Mouse (Mus musculus) embryonic stem cell, embryonic (primary cell): Measurements from ENCODE around the gene B430306N03Rik.

Experiments used
- CTCF ChIA-PET, 4 experiments: fragments of 300-600 bp in 2 of 4; fragments of 350-600 bp in 2 of 4; sonication (Branson Sonifier 250); formaldehyde crosslinking; loops; one replicate each; lab custom pipeline; 2022; ENCODE audit warnings: inconsistent platforms in 2 of 4; lab: Charles Lee
- POLR2A ChIA-PET, 4 experiments: fragments of 300-600 bp in 2 of 4; fragments of 350-600 bp in 2 of 4; sonication (Branson Sonifier 250); formaldehyde crosslinking; loops; one replicate each; lab custom pipeline; 2022; ENCODE audit warnings: antibody characterized with exemption in 4 of 4, inconsistent platforms in 1 of 4; lab: Charles Lee

Gene B430306N03Rik

DNA sequence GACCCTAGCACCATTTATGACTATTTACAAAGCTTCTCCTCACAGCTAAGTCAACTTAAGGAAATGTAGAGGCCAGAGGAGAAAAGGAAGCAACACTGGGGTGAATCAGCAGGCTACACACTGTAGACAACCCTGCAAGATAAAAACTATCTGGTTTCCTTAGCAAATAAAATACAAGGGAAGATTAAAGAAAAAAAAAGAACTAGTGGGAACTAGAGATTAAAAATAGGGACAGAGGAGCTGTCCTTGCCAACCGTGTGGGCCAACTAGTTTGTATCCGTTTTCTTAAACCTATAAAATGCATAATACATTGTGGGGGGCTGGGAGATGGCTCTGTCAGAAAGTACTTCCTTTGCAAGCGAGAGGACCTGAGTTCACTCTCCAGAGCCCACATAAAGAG, 26.0 kb downstream of the B430306N03Rik start:
- ChIA-PET POLR2A (interaction anchor here in 2 of 4 experiments (0.5 to 1.1 kb wide), 2 partner anchors 19 to 79 kb away, joined by 3 read pairs; no protein-coding TSS in a partner anchor), CTCF (interaction anchor here in 1 of 4 experiments (0.6 kb wide), 1 partner anchor 14 kb away, joined by 3 read pairs; no protein-coding TSS in a partner anchor)

GRCm38 (mm10) chr17:48343065-48343464, 27.1 kb downstream of the B430306N03Rik start:
- CTCF ChIA-PET, result no interaction called here
- POLR2A ChIA-PET, result interaction anchor here in 1 of 4 experiments (1.1 kb wide), 1 partner anchor 20 kb away, joined by 3 read pairs; no protein-coding TSS in a partner anchor

DNA sequence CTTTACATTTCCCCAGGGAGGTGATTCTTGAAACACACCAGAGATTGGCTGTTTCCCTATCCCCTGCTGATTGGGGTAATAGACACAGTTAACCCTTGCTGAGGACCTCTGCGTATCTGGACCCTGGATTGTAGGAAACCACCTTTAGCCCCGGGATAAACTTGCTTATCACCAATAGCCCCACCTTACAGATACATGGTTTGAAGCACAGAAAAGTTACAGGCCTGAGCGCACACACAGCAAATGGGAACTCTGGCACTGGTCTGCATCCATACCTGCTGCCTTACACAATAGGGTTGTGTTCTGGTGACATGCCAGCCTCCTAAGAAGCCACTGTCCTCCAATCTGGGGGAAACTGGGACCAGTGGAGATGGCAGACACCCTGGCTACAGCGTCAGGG, 29.9 kb downstream of the B430306N03Rik start:
- ChIA-PET POLR2A (no interaction called here), CTCF (interaction anchor here in 2 of 4 experiments (0.6 to 1.3 kb wide), 3 partner anchors 9 to 348 kb away, joined by 3 read pairs; no protein-coding TSS in a partner anchor)

DNA sequence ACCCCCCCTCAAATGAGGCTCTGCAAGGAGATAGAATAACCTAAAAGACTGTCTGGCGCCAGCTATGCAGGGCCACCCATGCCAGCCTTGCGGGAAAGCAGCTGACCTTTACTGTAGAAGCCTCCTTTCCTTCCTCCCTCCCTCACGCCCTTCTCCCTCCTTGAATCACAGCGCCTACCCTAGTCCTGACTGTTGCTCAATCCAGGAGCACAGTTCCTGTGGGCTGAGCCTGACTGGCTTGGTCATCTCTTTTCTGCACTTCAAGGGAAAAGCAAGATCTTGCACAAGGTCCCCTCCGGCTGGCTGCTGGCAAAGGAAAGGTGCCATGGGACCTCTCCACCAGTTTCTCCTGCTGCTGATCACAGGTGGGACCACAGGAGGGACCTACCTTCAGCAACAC, 30.3 kb downstream of the B430306N03Rik start, which contains the start of gene Trem2:
Gene Trem2 (plus strand): TSS at position 171 of the 400 bp plus-strand sequence.
- ChIA-PET POLR2A (no interaction called here), CTCF (interaction anchor here in 2 of 4 experiments (0.6 to 1.3 kb wide), 3 partner anchors 9 to 348 kb away, joined by 3 read pairs; no protein-coding TSS in a partner anchor)

DNA sequence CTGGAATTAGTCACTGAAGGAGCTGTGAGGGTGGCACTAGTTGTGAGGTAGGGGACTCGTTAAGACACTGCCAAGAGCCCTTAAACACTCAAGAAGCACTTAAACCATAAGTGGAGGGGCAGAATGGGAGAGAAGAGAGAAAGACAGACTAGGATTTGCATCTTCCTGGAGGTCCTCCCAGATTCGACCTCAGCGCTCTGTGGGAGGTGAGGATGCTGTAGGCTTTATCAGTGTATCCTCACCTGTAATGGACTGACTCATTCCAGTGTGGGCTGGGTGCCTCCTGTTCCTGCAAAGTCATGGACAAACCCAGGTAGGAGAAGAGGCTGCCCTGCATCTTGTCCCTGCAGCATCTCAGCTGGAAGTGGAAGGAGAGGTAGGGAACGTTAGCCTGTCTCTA, 30.9 kb downstream of the B430306N03Rik start:
- ChIA-PET CTCF (interaction anchor here in 1 of 4 experiments (0.6 kb wide), 1 partner anchor 584 kb away, joined by 3 read pairs; no protein-coding TSS in a partner anchor), POLR2A (no interaction called here)

DNA sequence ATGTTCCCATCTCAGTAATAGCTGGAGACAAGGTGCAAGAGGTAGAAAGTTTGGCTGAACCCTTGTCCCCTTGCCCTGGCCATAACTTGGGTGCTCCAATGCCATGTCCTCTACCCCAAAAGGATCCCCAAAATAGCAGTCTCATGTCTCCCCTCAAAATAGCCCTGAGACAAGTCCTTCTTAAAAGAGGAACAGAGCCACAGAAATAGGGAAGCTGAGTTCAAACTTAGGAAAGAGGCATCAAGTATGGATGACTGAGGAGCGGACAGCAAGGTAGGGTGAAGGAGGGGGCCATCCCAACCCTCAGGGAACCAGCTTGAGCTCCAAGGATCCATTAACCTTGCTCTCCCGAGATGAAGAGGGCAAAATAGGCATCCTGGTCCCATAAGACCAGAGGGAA, 31.3 kb downstream of the B430306N03Rik start:
- ChIA-PET POLR2A (interaction anchor here in 1 of 4 experiments (0.6 kb wide), 1 partner anchor 46 kb away, joined by 3 read pairs; no protein-coding TSS in a partner anchor), CTCF (interaction anchor here in 1 of 4 experiments (0.6 kb wide), 1 partner anchor 584 kb away, joined by 3 read pairs; no protein-coding TSS in a partner anchor)

DNA sequence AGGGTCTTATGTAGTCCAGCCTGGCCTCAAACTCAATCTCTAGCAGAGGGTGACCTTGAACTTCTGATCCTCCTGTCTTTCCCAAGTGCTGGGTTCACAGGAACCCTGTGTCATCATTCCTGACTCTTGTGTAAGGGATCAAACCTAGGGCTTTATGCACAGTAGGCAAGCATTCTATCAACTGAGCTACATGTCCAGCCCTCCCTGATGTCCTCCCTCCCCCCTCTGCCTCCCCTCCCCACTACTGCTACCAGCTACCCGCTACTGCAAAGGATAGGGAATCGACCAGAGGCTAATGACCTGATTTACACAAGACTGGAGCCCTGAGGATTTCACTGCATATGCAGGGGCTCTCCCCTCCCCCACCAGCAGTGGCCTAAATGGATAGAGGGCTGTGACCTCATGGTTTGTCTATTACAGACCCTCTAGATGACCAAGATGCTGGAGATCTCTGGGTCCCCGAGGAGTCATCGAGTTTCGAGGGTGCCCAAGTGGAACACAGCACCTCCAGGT, 34.8 kb downstream of the B430306N03Rik start:
- ChIA-PET POLR2A (interaction anchor here in 2 of 4 experiments (0.7 to 1.4 kb wide), 3 partner anchors 9 to 75 kb away, joined by 3 to 5 read pairs (median 3); partner anchors contain the start of gene Treml1 (in 1 of the 2)), CTCF (no interaction called here)

DNA sequence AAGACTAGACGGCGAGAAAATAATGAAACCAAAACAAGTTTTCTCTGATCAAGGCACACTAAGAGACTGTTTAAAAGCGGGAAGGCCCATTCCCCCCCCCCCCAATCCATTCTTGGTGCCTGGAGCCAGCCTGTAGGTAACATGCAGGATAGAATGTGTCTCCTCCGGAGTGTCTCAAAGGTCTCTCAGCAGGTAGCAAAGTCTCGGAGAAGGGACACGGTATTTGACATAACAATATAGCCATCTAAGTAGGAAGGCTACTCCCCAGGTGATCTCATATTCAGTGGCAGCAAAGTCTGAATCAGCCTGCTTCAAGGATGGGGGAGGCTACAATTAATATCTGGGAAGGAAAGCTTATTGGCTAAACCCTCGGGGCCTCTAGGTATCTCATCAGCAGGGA, 37.0 kb downstream of the B430306N03Rik start:
- CTCF ChIA-PET, result interaction anchor here in 2 of 4 experiments (0.6 kb wide), 2 partner anchors 376 to 505 kb away, joined by 3 to 7 read pairs; no protein-coding TSS in a partner anchor
- POLR2A ChIA-PET, result interaction anchor here in 2 of 4 experiments (0.6 to 1.3 kb wide), 6 partner anchors 12 to 526 kb away, joined by 3 to 4 read pairs (median 4); no protein-coding TSS in a partner anchor

DNA sequence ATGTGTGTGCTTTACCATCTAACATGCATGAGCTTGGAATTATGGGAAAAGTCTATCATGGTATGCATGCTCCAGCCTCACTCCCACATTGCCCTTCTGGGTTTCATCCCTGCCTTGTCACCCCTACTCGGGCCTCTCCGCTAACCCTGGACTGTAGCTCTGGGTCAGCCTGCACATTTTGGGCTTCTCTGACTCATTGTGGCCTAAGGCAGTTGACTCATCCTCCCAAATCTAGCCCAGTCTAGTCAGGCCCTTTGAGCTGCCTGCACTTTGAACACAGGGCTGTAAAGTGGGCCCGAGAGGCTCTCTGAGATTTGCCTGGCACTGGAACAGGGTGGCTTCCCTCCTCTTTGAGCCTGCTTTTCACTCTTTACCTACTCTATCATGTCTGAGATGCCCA, 39.9 kb downstream of the B430306N03Rik start:
- ChIA-PET POLR2A (interaction anchor here in 2 of 4 experiments (0.7 to 1.3 kb wide), 5 partner anchors 10 to 124 kb away, joined by 3 to 5 read pairs (median 3); partner anchors contain the start of gene Trem1 (in 1 of the 2)), CTCF (interaction anchor here in 1 of 4 experiments (0.6 kb wide), 1 partner anchor 14 kb away, joined by 3 read pairs; no protein-coding TSS in a partner anchor)

GRCm38 (mm10) chr17:48357892-48358291, 42.0 kb downstream of the B430306N03Rik start:
- ChIA-PET CTCF (interaction anchor here in 1 of 4 experiments (0.6 kb wide), 1 partner anchor 86 kb away, joined by 3 read pairs; no protein-coding TSS in a partner anchor), POLR2A (no interaction called here)

DNA sequence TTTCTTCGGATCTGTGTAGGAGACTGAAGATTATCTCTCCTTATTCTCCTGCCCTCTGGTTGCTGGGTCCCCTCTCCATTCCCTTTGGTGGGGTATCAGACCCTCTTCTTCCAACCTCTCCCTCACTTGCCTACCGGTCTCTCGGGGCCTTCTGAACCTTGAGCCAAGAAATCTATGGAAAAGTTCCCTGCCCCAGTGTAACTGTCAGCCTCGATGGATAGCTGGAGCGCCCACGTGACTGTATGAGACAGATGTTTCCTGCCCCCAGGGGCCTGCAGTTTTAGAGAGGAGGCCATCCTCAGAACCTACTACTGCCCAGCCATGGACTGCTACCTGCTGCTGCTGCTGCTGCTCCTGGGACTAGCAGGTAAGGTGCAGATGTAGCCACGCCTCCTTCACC, 43.7 kb downstream of the B430306N03Rik start, which contains the start of gene Treml1:
Gene Treml1 (plus strand): TSS at position 301 of the 400 bp plus-strand sequence.
- ChIA-PET CTCF (interaction anchor here in 3 of 4 experiments (0.5 to 1.6 kb wide), 4 partner anchors 34 to 551 kb away, joined by 3 to 8 read pairs (median 4); no protein-coding TSS in a partner anchor), POLR2A (interaction anchor here in 1 of 4 experiments (0.7 kb wide), 1 partner anchor 9 kb away, joined by 3 read pairs; no protein-coding TSS in a partner anchor)

GRCm38 (mm10) chr17:48360462-48360861, 44.5 kb downstream of the B430306N03Rik start:
- POLR2A ChIA-PET, result interaction anchor here in 2 of 4 experiments (0.7 to 1.3 kb wide), 2 partner anchors 10 to 66 kb away, joined by 3 read pairs; no protein-coding TSS in a partner anchor
- CTCF ChIA-PET, result interaction anchor here (0.5 to 1.6 kb wide), 4 partner anchors 243 to 552 kb away, joined by 3 to 8 read pairs (median 4); no protein-coding TSS in a partner anchor

- CTCF ChIA-PET, result no interaction called here
- POLR2A ChIA-PET, result no interaction called here
Measured at GRCm38 (mm10) chr17:48362346-48362745, 46.4 kb downstream of the B430306N03Rik start.

DNA sequence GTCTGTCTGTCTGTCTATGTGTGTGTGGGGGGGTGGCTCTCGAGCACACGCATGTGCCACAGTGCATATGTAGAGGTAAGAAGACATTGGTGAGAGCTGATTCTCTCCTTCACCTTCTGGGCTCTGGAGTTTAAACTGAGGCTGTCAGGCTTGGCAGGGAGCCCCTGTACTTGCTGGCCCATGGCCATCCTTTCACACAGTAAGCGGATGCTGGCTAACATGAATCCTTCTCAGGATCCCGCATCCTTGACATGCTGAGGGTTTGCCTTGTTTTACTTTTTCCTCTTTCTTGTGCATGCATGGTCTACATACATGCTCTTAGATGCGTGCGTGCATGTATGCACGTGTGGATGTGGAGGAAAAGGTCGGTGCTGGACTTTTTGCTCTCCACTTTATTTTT, 47.0 kb downstream of the B430306N03Rik start:
- ChIA-PET CTCF (no interaction called here), POLR2A (interaction anchor here in 1 of 4 experiments (0.6 kb wide), 1 partner anchor 635 kb away, joined by 3 read pairs; no protein-coding TSS in a partner anchor)

DNA sequence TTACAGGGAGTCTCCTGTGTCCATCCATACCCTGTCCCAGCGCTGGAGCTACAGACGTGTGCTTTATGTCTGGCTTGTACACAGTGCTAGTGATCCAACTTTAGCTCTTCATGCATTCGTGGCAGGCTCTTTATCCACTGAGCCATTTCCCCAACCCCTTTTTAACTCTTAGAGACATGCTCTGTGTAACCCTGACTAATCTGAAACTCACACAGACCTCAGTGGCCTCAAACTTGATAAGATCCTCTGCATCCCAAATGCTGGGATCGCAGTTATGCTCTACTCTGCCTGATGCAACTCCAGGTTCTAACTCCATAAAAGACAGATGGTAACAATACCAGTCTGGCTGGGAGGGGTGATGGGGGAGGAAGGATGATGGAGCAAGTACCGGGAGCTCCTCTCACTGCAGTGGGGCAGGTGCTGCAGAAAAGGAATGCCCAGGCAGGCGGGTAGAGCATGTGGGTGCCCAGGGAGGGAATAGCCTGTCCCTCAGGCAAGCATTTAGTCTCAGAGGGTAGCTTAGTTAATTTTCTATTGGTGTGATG, 47.6 kb downstream of the B430306N03Rik start:
- ChIA-PET POLR2A (interaction anchor here in 2 of 4 experiments (0.6 to 0.7 kb wide), 2 partner anchors 98 to 635 kb away, joined by 3 to 5 read pairs; no protein-coding TSS in a partner anchor), CTCF (no interaction called here)

DNA sequence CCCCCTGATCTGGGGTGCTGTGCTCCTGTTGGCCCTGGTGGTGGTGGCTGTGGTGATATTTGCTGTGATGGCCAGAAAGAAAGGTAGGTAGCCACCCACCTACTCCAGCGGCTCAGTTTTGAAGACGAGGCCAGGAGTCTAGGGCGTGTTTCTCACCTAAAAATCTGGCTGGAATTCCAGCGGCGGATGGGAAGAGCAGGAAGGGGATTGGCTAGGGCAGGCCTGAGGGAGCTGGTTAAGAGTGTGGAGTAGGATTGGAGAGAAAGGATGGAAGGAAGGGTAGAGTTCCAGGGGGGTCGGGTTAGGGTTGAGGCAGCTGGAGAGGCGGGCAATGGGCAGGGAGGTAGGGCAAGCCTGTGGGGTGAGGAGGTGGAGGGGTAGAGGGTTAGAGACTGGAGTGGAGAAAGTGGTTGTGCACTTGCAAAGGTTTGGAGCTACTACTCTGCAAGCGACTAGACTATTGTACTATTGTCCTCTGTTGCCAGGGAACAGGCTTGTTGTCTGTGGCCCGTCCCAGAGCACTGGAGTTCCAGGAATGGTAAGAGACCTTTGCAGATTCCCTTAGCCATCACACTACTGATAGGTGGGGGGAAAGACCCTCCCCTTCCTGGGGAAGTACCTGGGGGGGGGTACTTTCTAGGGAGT, 49.7 kb downstream of the B430306N03Rik start:
- POLR2A ChIA-PET, result interaction anchor here in 3 of 4 experiments (0.5 to 1.3 kb wide), 5 partner anchors 10 to 59 kb away, joined by 3 to 6 read pairs (median 4); no protein-coding TSS in a partner anchor
- CTCF ChIA-PET, result interaction anchor here in 2 of 4 experiments (0.5 to 1.6 kb wide), 3 partner anchors 194 to 264 kb away, joined by 3 to 4 read pairs (median 3); no protein-coding TSS in a partner anchor

GRCm38 (mm10) chr17:48366806-48367205, 50.9 kb downstream of the B430306N03Rik start:
- ChIA-PET CTCF (interaction anchor here in 1 of 4 experiments (0.6 kb wide), 1 partner anchor 255 kb away, joined by 8 read pairs; no protein-coding TSS in a partner anchor), POLR2A (no interaction called here)

GRCm38 (mm10) chr17:48371621-48372020, 55.7 kb downstream of the B430306N03Rik start:
- ChIA-PET POLR2A (interaction anchor here in 1 of 4 experiments (1.7 kb wide), 1 partner anchor 21 kb away, joined by 4 read pairs; no protein-coding TSS in a partner anchor), CTCF (no interaction called here)
